Mouse (Mus musculus): Measurements from ENCODE around the gene Slc9a6. TPM values are rescaled to one million over a fixed set of nuclear protein-coding genes. Genes with fewer than 3 reads are reported as not detected.

The Slc9a6 gene
- total and polyA plus RNA-seq, 3 experiments = 11.4 to 12.6 TPM; not detected in 1

DNA sequence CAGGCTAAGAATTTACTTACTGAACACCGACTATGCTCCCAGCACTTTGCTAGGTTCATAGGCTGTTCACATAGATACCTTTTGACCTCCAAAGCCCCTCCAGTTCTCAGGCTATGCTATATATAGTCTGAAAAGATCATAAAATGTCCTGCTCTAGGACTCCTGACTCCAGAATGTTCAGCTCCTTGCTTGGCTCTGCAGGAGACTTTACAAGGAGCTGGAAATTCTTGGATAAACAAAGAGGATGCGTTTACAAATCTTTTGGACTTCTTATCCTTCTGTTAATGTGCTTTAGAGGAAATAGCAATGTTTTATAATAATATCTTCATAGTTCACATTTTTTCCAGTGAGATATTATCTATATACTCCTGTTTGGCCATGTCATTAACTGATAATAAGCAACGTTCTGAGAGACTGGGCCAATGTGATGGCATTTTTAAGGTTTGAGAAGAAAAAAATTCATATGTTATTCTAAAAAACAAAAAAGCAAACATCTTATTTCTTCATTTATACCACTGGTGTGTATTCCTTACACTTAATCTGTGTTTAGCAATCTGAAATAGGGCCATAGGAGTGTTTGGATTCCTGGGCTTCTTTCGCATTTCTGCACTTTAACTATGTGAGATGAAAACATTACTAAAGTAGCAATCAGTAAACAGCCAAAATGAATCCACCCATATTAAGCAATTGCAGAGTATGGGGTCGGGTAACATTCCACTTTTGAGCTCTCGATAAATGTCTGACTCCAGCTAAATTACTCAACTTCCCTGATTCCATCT is 99.2 kb downstream of the Slc9a6 start:
- Histone ChIP-seq H3K9ac (ENCODE audit: control insufficient read depth, low read depth, low read length, poor library complexity, severe bottlenecking) (no peak overlapping the region), H3K27ac (ENCODE audit: control insufficient read depth, low read depth, low read length) (no peak overlapping the region), H3K27me3 (ENCODE audit: control insufficient read depth in 1 of 2, insufficient read depth in 2 of 2, low read length in 2 of 2) (no peaks in the 10 kb centered on the region; a peak in 1 of 4 replicates), H3K9me3 (replicated peaks; ENCODE audit: insufficient read depth, low read length) (no peaks in the 10 kb centered on the region), H3K36me3 (ENCODE audit: control insufficient read depth in 1 of 2, insufficient read depth in 2 of 2, low read length in 2 of 2) (no peaks in the 10 kb centered on the region), H3K79me2 (ENCODE audit: control insufficient read depth, insufficient read depth, low read length, poor library complexity) (no peaks in the 10 kb centered on the region), H3K4me3 (ENCODE audit: control insufficient read depth in 1 of 2, insufficient read depth in 1 of 2, low read depth in 2 of 2, low read length in 2 of 2) (no peak overlapping the region), H3K4me1 (ENCODE audit: control insufficient read depth in 1 of 2, insufficient read depth in 2 of 2, low read length in 2 of 2) (no peaks in the 10 kb centered on the region)
- no peak for TF ChIP-seq MYB (IDR thresholded peaks at IDR 0.05; ENCODE audit: low read depth, low read length)
- TF ChIP-seq CHD1 (IDR thresholded peaks at IDR 0.05; ENCODE audit: low read depth, low read length) = no peak
- no peak for TF ChIP-seq POLR2AphosphoS5 (IDR thresholded peaks at IDR 0.05; ENCODE audit: borderline replicate concordance, low read depth, low read length)
- no peak for DNase-seq (ENCODE audit: low read depth, low spot score)

DNA sequence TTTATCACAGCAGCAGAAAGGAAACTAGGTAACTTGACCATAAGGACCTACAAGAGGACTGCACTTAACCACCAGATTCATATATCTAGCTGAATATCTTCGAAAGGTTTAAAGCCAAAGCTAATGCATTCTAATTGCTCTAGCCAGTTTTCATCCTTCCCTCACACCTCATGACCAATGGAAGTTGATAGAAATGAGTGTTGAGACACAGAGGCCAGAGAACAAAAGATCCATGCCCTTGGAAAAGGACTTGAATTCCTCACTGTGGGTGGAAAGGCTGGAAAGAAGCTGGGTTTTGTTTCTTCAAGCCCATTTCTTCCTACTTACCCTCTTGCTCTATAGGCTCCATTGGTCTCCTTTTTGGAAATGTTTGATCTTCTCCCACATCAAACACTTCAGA is 101.0 kb downstream of the Slc9a6 start:
- TF ChIP-seq RCOR1 (IDR thresholded peaks at IDR 0.05; ENCODE audit: low read depth, low read length) (no peak), JUND (IDR thresholded peaks at IDR 0.05; ENCODE audit: low read depth, low read length) (no peak), CHD1 (IDR thresholded peaks at IDR 0.05; ENCODE audit: low read depth, low read length) (no peak), RAD21 (IDR thresholded peaks at IDR 0.05; ENCODE audit: low read depth, low read length) (no peak), NRF1 (IDR thresholded peaks at IDR 0.05; ENCODE audit: insufficient read depth, low read depth, low read length, poor library complexity, severe bottlenecking) (no peak), MEF2A (IDR thresholded peaks at IDR 0.05; ENCODE audit: extremely low read depth, insufficient replicate concordance, low read depth, low read length, poor library complexity, severe bottlenecking) (no peak), NELFE (IDR thresholded peaks at IDR 0.05; ENCODE audit: low read depth, low read length) (no peak), ZC3H11A (IDR thresholded peaks at IDR 0.05; ENCODE audit: low read depth, low read length) (no peak)

DNA sequence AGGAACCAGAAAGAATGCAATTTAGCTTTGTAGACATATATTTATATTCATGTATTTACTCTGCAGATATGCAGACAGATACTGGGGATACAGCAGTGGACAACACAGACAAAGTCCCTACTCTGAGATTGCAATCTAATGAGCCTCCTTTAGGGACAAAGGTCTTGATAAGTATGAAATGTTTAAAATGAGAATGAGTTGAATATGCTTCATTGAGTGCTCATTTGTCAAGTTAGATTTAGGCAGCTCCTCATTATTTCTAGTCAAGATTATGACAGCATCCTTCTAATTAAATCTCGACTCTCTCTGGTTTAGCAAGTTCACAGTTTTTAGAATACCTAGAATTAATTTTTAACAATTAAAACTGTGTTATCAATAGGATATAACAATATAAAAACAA is 103.1 kb downstream of the Slc9a6 start:
- Histone ChIP-seq H3K79me2 (ENCODE audit: control insufficient read depth, insufficient read depth, low read length, poor library complexity) (no peaks in the 10 kb centered on the region), H3K36me3 (ENCODE audit: control insufficient read depth in 1 of 2, insufficient read depth in 2 of 2, low read length in 2 of 2) (no peaks in the 10 kb centered on the region), H3K9me3 (replicated peaks; ENCODE audit: insufficient read depth, low read length) (no peaks in the 10 kb centered on the region), H3K27ac (ENCODE audit: control insufficient read depth, low read depth, low read length) (no peak overlapping the region), H3K4me1 (ENCODE audit: control insufficient read depth in 1 of 2, insufficient read depth in 2 of 2, low read length in 2 of 2) (no peaks in the 10 kb centered on the region), H3K9ac (ENCODE audit: control insufficient read depth, low read depth, low read length, poor library complexity, severe bottlenecking) (no peak overlapping the region), H3K27me3 (ENCODE audit: control insufficient read depth in 1 of 2, insufficient read depth in 2 of 2, low read length in 2 of 2) (no peaks in the 10 kb centered on the region; a peak in 1 of 4 replicates), H3K4me3 (ENCODE audit: control insufficient read depth in 1 of 2, insufficient read depth in 1 of 2, low read depth in 2 of 2, low read length in 2 of 2) (no peak overlapping the region)
- TF ChIP-seq RAD21 (IDR thresholded peaks at IDR 0.05; ENCODE audit: low read depth, low read length) (no peak), MYB (IDR thresholded peaks at IDR 0.05; ENCODE audit: low read depth, low read length) (no peak), NRF1 (IDR thresholded peaks at IDR 0.05; ENCODE audit: insufficient read depth, low read depth, low read length, poor library complexity, severe bottlenecking) (no peak), ZC3H11A (IDR thresholded peaks at IDR 0.05; ENCODE audit: low read depth, low read length) (no peak), CHD1 (IDR thresholded peaks at IDR 0.05; ENCODE audit: low read depth, low read length) (no peak), TAL1 (IDR thresholded peaks at IDR 0.05; ENCODE audit: low read length) (no peak), GABPA (IDR thresholded peaks at IDR 0.05; ENCODE audit: low read depth, low read length) (no peak), ZMIZ1 (IDR thresholded peaks at IDR 0.05; ENCODE audit: low read depth, low read length) (no peak), TCF12 (IDR thresholded peaks at IDR 0.05; ENCODE audit: low read depth, low read length) (no peak), MEF2A (IDR thresholded peaks at IDR 0.05; ENCODE audit: extremely low read depth, insufficient replicate concordance, low read depth, low read length, poor library complexity, severe bottlenecking) (no peak), JUND (IDR thresholded peaks at IDR 0.05; ENCODE audit: low read depth, low read length) (no peak), POLR2AphosphoS2 (IDR thresholded peaks at IDR 0.05; ENCODE audit: low read length) (no peak), GATA1 (IDR thresholded peaks at IDR 0.05; ENCODE audit: low read depth, low read length) (no peak)
- no peak for DNase-seq (ENCODE audit: low read depth, low spot score)

More for the DNA sequence above, 101.0 kb downstream of the Slc9a6 start:
- H3K27ac ChIP-seq (ENCODE audit: control insufficient read depth, low read depth, low read length) = no peak overlapping the region
- H3K27me3 ChIP-seq (ENCODE audit: control insufficient read depth in 1 of 2, insufficient read depth in 2 of 2, low read length in 2 of 2) = no peaks in the 10 kb centered on the region; a peak in 1 of 4 replicates
- H3K9me3 ChIP-seq (replicated peaks; ENCODE audit: insufficient read depth, low read length) = no peaks in the 10 kb centered on the region
- H3K4me3 ChIP-seq (ENCODE audit: control insufficient read depth in 1 of 2, insufficient read depth in 1 of 2, low read depth in 2 of 2, low read length in 2 of 2) = no peak overlapping the region
- no peak for DNase-seq (ENCODE audit: low read depth, low spot score)
- H3K4me1 ChIP-seq (ENCODE audit: control insufficient read depth in 1 of 2, insufficient read depth in 2 of 2, low read length in 2 of 2) = no peaks in the 10 kb centered on the region
- no peak overlapping the region for H3K9ac ChIP-seq (ENCODE audit: control insufficient read depth, low read depth, low read length, poor library complexity, severe bottlenecking)
- no peaks in the 10 kb centered on the region for H3K36me3 ChIP-seq (ENCODE audit: control insufficient read depth in 1 of 2, insufficient read depth in 2 of 2, low read length in 2 of 2)
- H3K79me2 ChIP-seq (ENCODE audit: control insufficient read depth, insufficient read depth, low read length, poor library complexity) = no peaks in the 10 kb centered on the region
